Mouse (Mus musculus) embryonic facial prominence, embryonic 13.5 days (tissue): Measurements from ENCODE around the gene Gstt2. TPM values are rescaled to one million over a fixed set of nuclear protein-coding genes. Genes with fewer than 3 reads are reported as not detected.
"Not testable (repeated sequence)": the region's sequence is repeated elsewhere in the genome, so short reads cannot be mapped to it uniquely, and the experiment has no call there.

Source experiments
- ATAC-seq: fragments of 200-750 bp; cut with Nextera tagmentation; 2 replicates; pipeline ENCODE4 v1.8.0; 2017; ENCODE audit warnings: low read depth; ENCODE audit not compliant: insufficient number of reproducible peaks, insufficient read depth, low FRiP score, low TSS enrichment
- H3K27ac ChIP-seq: fragments of 300-500 bp; sonication (generic); 2 replicates; pipeline ENCODE4 v1.5.1; 2015; ENCODE audit warnings: moderate library complexity, mild to moderate bottlenecking, inconsistent platforms
- H3K27me3 ChIP-seq: fragments of 300-500 bp; sonication (generic); 2 replicates; pipeline ENCODE4 v1.6.1; 2015; ENCODE audit warnings: mild to moderate bottlenecking, inconsistent platforms
- H3K36me3 ChIP-seq: fragments of 300-500 bp; sonication (generic); 2 replicates; pipeline ENCODE4 v1.6.1; 2015; ENCODE audit warnings: mild to moderate bottlenecking, inconsistent platforms
- H3K4me1 ChIP-seq: fragments of 300-500 bp; sonication (generic); 2 replicates; pipeline ENCODE4 v1.6.1; 2015; ENCODE audit warnings: inconsistent platforms
- H3K4me2 ChIP-seq: fragments of 300-500 bp; sonication (generic); 2 replicates; pipeline ENCODE4 v1.6.1; 2015; ENCODE audit warnings: moderate library complexity, mild to moderate bottlenecking, inconsistent platforms
- H3K4me3 ChIP-seq: fragments of 300-500 bp; sonication (generic); 2 replicates; pipeline ENCODE4 v1.5.1; 2015; ENCODE audit warnings: mild to moderate bottlenecking, inconsistent platforms
- H3K9ac ChIP-seq: fragments of 300-500 bp; sonication (generic); 2 replicates; pipeline ENCODE4 v1.6.1; 2015; ENCODE audit warnings: mild to moderate bottlenecking, inconsistent platforms
- H3K9me3 ChIP-seq: fragments of 300-500 bp; sonication (generic); 2 replicates; pipeline ENCODE4 v1.6.1; 2016; ENCODE audit warnings: inconsistent platforms
- WGBS: fragments of 180-500 bp; shearing (Covaris S2); methylation state at CpG from one replicate; pipeline ENCODE4 v1.1.7; 2015; ENCODE audit warnings: mixed read lengths; 5-methylcytosine and 5-hydroxymethylcytosine counted together
- polyA plus RNA-seq: library from polyadenylated mRNA; unstranded; fragments of >200 nt; fragmentation: Nextera tagmentation; extraction: Ambion mirVana; gene quantifications from 2 replicates; pipeline ENCODE4 v1.2.1, GENCODE M21; 2015

Gstt2 gene
- polyA plus RNA-seq, 1 experiment from 2014 or later: 5.9 TPM

DNA sequence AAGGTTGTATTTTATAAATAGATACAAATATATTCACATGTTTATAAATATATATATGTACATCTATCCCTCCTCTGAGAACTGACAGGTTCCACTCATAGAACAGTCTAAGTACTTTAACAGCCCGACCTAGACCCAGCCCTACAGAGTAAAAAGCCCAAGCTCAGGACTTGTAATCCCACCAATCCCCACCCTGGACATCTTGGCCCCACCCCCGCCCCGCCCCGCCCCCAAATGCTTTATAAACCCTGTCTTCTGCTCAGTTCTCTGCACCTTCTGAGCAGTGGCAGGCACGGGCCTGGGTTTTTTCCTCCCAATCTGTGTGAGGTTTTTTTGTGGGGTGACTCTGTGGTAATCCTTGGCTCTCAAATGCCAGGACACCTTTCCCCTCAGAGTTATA, 16.9 kb upstream of the Gstt2 start:
- H3K27me3 ChIP-seq: no peaks in the 10 kb centered on the region
- ATAC-seq: no peak
- peaks cover 31% of the 10 kb centered on the region for H3K4me1 ChIP-seq
- H3K9me3 ChIP-seq: no peaks in the 10 kb centered on the region
- no peak overlapping the region for H3K27ac ChIP-seq
- 52% methylated on average over 5 of the region's 5 CpGs for WGBS
- no peak overlapping the region for H3K4me2 ChIP-seq
- H3K4me3 ChIP-seq: no peak overlapping the region
- no peak overlapping the region for H3K9ac ChIP-seq
- H3K36me3 ChIP-seq: peaks cover 19% of the 10 kb centered on the region

DNA sequence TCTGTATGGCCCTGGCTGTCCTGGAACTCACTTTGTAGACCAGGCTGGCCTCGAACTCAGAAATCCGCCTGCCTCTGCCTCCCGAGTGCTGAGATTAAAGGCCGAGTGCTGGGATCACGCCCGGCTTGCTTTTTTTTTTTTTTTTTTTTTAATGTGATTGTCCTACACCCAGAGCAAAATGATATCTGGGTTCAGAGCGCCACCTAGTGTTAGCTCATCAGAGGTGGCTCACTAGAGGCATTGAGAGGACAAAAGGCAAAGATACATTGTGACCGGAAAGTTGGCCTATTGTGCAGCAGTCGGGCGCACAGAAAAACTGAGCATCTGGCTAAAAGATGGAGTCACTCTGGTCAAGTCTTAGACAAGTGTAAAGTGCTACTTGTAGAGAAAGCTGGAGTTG, 16.2 kb upstream of the Gstt2 start:
- no peak for ATAC-seq
- Histone ChIP-seq H3K4me3 (no peak overlapping the region), H3K27me3 (no peaks in the 10 kb centered on the region), H3K9ac (no peak overlapping the region), H3K9me3 (no peaks in the 10 kb centered on the region), H3K4me2 (no peak overlapping the region), H3K4me1 (peaks cover 24% of the 10 kb centered on the region), H3K36me3 (peaks cover 18% of the 10 kb centered on the region), H3K27ac (no peak overlapping the region)
- WGBS: 29% methylated on average over 10 of the region's 10 CpGs

DNA sequence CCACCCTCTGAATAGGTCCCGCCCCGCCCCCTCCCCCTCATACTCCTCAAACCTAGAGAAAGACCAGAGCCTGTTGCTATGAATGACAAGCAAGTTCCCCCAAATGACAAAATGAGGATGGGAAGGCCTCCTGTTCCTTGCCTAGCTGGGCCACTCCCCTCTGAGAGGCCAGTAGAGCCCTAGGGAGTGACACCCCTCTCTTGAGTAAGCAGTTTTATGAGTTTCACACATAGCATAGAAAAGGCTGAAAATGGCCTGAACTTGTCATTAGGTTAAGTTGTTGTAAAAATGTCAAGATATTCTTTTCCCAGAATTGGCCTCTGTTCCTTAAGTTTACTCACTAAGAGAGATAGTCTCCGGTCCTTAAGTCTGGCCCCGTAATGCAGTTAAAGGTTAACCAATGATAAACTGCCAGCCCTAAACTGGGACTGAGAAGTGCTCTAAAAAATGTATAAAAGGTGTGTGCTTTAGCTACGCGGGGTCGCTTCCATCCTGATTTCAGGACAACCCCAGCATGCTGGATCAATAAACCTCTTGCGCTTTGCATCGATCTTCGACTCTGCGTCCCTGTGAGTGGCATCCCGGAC, 15.4 kb upstream of the Gstt2 start:
- peaks cover 16% of the 10 kb centered on the region for H3K4me1 ChIP-seq

DNA sequence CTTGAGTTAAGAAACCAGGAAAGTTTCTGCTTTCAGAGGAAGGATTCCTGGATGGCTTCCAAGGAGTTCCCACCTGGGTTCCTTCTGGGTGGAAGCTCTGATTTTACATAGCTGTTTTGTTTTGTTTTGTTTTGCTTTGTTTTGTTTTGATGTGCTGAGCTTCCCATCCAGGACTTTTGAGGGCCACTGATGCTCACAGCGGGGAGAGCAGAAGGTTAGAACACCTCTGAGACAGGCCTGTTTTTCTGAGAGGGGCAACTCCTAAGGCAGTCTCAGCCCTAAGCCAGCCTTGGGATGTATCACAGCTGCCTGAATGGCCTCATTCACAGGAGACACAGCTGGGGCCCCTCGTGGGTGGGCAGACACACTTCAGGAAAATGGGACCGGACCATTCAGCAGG, 14.5 kb upstream of the Gstt2 start:
- 0 out of 2 replicates have a peak overlapping the region, but pooled peaks have one; percentile 22 for H3K4me2 ChIP-seq
- ATAC-seq: no peak
- H3K9me3 ChIP-seq: no peaks in the 10 kb centered on the region
- no peak overlapping the region for H3K9ac ChIP-seq
- peak overlapping the region; percentile 62 for H3K27ac ChIP-seq
- no peaks in the 10 kb centered on the region for H3K27me3 ChIP-seq
- H3K4me3 ChIP-seq: no peak overlapping the region
- H3K4me1 ChIP-seq: peaks cover 14% of the 10 kb centered on the region
- 37% methylated on average over 3 of the region's 3 CpGs for WGBS
- peaks cover under 1% of the 10 kb centered on the region; the same call in 1 of the 2 replicates for H3K36me3 ChIP-seq

More for the DNA sequence above, 15.4 kb upstream of the Gstt2 start:
- Histone ChIP-seq H3K4me2 (no peak overlapping the region), H3K36me3 (peaks cover 10% of the 10 kb centered on the region), H3K9ac (no peak overlapping the region), H3K27ac (no peak overlapping the region), H3K4me3 (no peak overlapping the region), H3K27me3 (no peaks in the 10 kb centered on the region), H3K9me3 (no peaks in the 10 kb centered on the region)
- ATAC-seq: no peak
- WGBS: 94% methylated on average over 12 of the region's 12 CpGs

DNA sequence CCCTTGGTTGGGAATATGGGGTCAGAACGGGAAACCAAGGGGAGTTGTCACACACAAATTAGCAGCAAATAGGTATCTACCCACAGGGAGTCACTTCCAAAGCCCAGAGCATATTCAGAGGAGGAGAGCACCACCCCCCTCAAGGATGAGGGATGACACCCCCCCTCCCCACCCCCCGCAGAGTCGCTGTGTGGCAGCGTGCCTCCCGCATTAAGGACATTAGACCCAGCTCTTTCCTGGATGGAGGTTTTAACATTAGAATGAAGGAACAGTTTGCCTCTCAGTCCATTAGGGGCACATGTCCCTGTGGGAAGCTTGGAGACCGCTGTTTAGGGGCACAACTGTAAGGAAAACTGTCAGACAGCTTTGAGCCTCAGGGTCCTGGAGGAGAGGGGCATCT, 13.9 kb upstream of the Gstt2 start:
- peak overlapping the region; percentile 22; the same call in 1 of the 2 replicates for H3K4me2 ChIP-seq
- H3K27me3 ChIP-seq: no peaks in the 10 kb centered on the region
- 6% methylated on average over 6 of the region's 6 CpGs for WGBS
- H3K4me3 ChIP-seq: no peak overlapping the region
- peaks cover 14% of the 10 kb centered on the region for H3K4me1 ChIP-seq
- no peak for ATAC-seq
- H3K9ac ChIP-seq: no peak overlapping the region
- no peaks in the 10 kb centered on the region for H3K9me3 ChIP-seq
- peak overlapping the region; percentile 62 for H3K27ac ChIP-seq
- no peaks in the 10 kb centered on the region for H3K36me3 ChIP-seq

DNA sequence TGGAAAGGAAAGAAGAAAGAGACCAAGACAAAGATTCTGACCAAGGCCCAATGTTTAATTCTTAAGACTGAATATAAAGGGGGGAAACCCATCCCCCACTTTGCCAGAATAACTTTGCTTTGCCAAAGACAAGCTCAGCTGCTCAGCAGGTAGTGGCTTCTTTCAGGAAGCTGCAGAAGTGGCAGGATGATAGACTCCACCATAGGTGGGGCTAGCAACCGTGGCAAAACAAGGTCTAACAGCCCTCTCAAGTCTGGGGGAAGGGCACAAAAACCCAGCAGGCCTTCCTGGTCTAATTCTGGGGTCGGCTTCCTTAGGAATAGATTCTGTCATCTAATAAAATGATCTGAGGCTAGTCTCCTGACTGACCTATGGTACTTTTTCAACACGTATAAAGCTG, 11.2 kb upstream of the Gstt2 start:
- no peak overlapping the region for H3K4me2 ChIP-seq
- ATAC-seq: no peak
- H3K36me3 ChIP-seq: no peaks in the 10 kb centered on the region
- WGBS: 26% methylated on average over 3 of the region's 3 CpGs
- H3K9me3 ChIP-seq: no peaks in the 10 kb centered on the region
- no peaks in the 10 kb centered on the region for H3K27me3 ChIP-seq
- H3K4me1 ChIP-seq: peaks cover 14% of the 10 kb centered on the region
- no peak overlapping the region for H3K27ac ChIP-seq
- H3K4me3 ChIP-seq: no peak overlapping the region
- no peak overlapping the region for H3K9ac ChIP-seq

DNA sequence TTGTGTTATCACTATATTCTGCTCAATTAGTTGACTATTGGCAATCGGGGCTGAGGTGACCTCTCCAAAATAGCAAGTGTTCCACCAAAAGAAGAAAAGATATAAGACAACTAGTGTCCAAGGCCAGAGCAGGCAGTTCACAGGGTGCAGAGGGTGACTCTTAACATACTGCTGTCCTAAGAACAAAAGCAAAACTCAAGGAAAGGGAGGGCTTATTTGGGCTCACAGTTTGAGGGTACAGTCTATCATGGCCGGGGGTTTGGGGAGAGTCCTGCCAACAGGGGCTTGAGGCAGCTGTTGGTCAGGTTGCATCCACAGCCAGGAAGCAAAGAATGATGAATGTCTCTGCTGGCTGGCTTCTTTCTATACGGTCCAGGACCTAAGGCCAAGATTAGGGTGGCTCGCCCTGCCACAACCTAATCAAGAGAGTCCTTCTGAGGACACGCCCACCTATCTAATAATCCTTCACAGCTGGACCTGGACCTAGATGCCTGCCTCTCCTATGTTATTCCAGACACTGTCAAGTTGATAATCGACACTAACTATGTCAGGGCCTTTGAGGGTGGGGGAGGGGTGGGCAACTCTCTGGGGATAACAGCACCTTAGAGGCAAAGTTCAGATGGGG, 8.2 kb upstream of the Gstt2 start:
- no peaks in the 10 kb centered on the region for H3K4me1 ChIP-seq
- no peak for ATAC-seq
- 73% methylated on average over 6 of the region's 6 CpGs for WGBS
- no peaks in the 10 kb centered on the region for H3K36me3 ChIP-seq
- no peaks in the 10 kb centered on the region for H3K27me3 ChIP-seq
- H3K4me2 ChIP-seq: no peak overlapping the region
- no peak overlapping the region for H3K27ac ChIP-seq
- H3K4me3 ChIP-seq: no peak overlapping the region
- H3K9ac ChIP-seq: no peak overlapping the region
- H3K9me3 ChIP-seq: no peaks in the 10 kb centered on the region

DNA sequence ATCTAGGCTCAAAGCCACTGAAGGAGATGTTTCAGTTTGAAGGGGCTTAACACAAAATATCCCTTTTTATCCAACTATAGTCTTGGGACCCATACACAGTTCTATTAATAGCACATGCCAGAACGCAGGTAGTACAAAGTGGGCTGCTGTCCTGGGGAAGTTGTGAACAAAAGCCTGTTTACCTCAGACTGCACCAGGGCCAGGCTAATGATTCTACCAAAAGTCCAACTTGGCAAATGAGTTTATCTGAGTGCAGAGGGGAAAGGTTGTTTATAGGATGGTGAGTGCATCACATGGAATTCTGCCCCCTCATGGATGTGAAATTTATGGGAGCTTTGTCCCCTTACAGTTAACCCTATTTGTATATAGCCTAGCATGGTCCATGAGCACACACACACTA, 7.6 kb upstream of the Gstt2 start:
- no peak for ATAC-seq
- Histone ChIP-seq H3K9me3 (no peaks in the 10 kb centered on the region), H3K36me3 (no peaks in the 10 kb centered on the region), H3K4me3 (no peak overlapping the region), H3K4me1 (no peaks in the 10 kb centered on the region), H3K27me3 (no peaks in the 10 kb centered on the region), H3K4me2 (no peak overlapping the region), H3K9ac (no peak overlapping the region), H3K27ac (no peak overlapping the region)
- 75% methylated on average over 1 of the region's 1 CpGs for WGBS

DNA sequence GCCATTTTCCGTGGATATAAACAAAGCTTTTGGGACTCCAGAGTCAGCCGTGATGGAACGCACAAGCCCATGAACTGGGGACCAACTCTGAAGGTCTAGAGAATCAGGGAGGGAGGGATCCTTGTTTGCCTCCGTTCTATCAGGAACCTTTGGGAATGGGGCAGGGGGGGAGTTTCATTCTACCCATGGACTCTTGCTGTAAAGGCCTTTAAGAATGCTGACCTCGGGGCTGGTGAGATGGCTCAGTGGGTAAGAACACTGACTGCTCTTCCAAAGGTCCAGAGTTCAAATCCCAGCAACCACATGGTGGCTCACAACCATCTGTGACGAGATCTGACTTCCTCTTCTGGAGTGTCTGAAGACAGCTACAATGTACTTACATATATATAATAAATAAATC, 6.7 kb upstream of the Gstt2 start:
- ATAC-seq: not testable (repeated sequence)
- 83% methylated on average over 6 of the region's 6 CpGs for WGBS

DNA sequence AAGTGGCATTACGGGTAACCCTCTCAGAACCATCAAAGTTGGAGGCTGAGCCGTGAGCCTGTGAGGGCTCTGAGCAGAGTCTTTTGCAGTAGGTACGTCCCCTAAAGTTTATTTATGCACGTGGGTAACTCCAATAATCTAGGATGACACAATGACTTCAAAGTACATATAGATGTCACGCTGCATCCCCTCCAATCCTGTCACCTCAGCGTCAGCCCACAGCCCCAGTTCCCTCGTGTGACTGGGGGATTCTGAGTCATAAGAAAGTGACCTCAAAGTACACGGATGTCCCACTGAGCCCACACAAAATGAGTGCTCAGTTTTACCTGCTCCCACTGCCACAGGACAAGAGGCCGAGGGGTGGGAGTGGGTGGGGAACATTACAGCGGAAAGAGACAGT, 1.9 kb upstream of the Gstt2 start:
- H3K9ac ChIP-seq: no peak overlapping the region
- ATAC-seq: no peak
- no peak overlapping the region for H3K27ac ChIP-seq
- peaks cover 6% of the 10 kb centered on the region; the same call in 1 of the 2 replicates for H3K27me3 ChIP-seq
- no peak overlapping the region for H3K4me3 ChIP-seq
- no peak overlapping the region for H3K4me2 ChIP-seq
- 85% methylated on average over 10 of the region's 10 CpGs for WGBS
- H3K36me3 ChIP-seq: no peaks in the 10 kb centered on the region
- no peaks in the 10 kb centered on the region for H3K9me3 ChIP-seq
- peaks cover 41% of the 10 kb centered on the region for H3K4me1 ChIP-seq

More for the DNA sequence above, 6.7 kb upstream of the Gstt2 start:
- not testable (repeated sequence) for H3K9me3 ChIP-seq, H3K9ac ChIP-seq, H3K4me3 ChIP-seq, H3K4me2 ChIP-seq, H3K36me3 ChIP-seq, H3K4me1 ChIP-seq, H3K27ac ChIP-seq, H3K27me3 ChIP-seq

DNA sequence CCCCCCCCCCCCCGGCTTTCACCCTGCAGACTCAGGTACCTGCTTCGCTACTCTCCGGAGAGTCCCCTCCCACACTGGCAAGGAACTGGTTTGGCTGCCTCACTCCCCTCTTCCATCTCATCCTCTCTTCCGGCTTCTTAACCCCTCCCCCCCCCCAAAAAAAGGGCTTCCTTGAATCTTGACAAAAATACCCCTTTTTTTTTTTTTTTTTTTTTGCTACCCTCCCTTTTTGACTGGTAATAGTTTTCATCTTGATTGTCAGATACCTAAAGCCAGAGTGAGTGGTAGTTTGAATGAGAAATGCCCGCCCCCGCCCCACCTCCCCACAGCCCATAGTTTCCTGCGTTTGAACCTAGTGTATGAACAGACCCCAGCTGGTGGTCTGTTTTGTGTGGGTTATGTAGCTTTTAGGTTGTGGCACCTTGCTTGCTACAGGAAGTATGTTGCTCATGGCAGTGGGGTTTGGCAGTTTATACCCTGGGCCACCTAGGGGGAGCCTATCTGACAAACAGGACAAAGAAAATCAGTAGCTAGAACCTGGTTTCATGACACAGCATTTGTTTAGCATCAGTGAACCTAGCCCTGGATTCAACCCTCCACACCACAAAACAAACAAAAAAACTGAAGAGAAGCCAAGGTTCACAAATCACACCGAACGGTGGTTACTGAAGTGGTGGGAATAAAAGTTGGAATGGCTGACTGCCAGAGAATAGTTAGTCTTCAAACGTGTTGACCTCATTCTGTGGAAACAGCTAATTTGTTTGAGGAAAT, 1.3 kb downstream of the Gstt2 start:
- Histone ChIP-seq H3K4me1 (peaks cover 49% of the 10 kb centered on the region), H3K9ac (no peak overlapping the region), H3K4me3 (peak overlapping the region; percentile 44), H3K27me3 (peaks cover 19% of the 10 kb centered on the region; the same call in 1 of the 2 replicates), H3K9me3 (no peaks in the 10 kb centered on the region), H3K4me2 (peak overlapping the region; percentile 75), H3K27ac (0 out of 2 replicates have a peak overlapping the region, but pooled peaks have one; percentile 90), H3K36me3 (no peaks in the 10 kb centered on the region)
- ATAC-seq: no peak
- 23% methylated on average over 9 of the region's 10 CpGs for WGBS

DNA sequence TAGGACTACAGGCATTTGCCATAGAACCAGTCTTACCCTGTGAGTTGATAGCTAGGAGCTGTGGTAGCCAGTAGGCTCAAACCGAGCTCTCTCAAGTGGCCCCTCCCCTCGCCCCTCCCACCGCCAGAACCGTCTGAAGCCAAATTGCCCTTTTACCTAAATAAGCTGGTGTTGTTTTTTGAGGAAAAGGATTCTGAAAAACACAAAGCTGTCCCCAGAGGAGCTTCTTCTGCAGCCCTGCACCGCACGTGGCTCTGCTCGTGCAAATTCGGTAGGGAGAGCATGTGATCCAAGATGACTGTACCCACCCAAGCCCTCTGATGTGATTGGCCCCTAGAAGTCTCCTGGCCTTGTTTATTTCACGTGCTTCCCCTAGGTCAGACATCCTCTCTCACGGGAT, 1.9 kb downstream of the Gstt2 start:
- H3K36me3 ChIP-seq: no peaks in the 10 kb centered on the region
- H3K27ac ChIP-seq: no peak overlapping the region
- peaks cover 19% of the 10 kb centered on the region; the same call in 1 of the 2 replicates for H3K27me3 ChIP-seq
- peak overlapping the region; percentile 44 for H3K4me3 ChIP-seq
- no peak for ATAC-seq
- 1% methylated on average over 10 of the region's 10 CpGs for WGBS
- H3K4me1 ChIP-seq: peaks cover 49% of the 10 kb centered on the region
- H3K9ac ChIP-seq: 0 out of 2 replicates have a peak overlapping the region, but pooled peaks have one; percentile 32
- no peaks in the 10 kb centered on the region for H3K9me3 ChIP-seq
- H3K4me2 ChIP-seq: peak overlapping the region; percentile 75
